Mouse (Mus musculus) gastrocnemius, postnatal 14 days (tissue): ENCODE data around the gene Tssc4. TPM values are rescaled to one million over a fixed set of nuclear protein-coding genes. Genes with fewer than 3 reads are reported as not detected.

Source experiments
- DNase-seq: peaks from one replicate; pipeline ENCODE4 v3.0.0; 2021; ENCODE audit warnings: mixed read lengths
- intact Hi-C: fragments of 180-260 bp; cut with DNase I; formaldehyde crosslinking; loops from one replicate; pipeline ENCODE4 v1.15.1; 2025; ENCODE audit warnings: low total_unique reads
- total RNA-seq, 2 experiments: library from RNA; stranded (reverse); gene quantifications; 2 replicates each; pipeline ENCODE4 v1.2.3; 2021

Gene Tssc4
- total RNA-seq, 2 experiments from 2014 or later: 9.8 to 12.2 TPM

- intact Hi-C loops: no loop called here
- DNase-seq: no peak
Observed at GRCm38 (mm10) chr7:143105258-143105897, 36.3 kb downstream of the Tssc4 start.

GRCm38 (mm10) chr7:143106062-143106461, 37.0 kb downstream of the Tssc4 start, which contains the start of gene Kcnq1:
TSS of gene Kcnq1 (plus strand) at chr7:143106362.
- intact Hi-C loops: no loop called here
- no peak for DNase-seq

- intact Hi-C loops: no loop called here
Observed at GRCm38 (mm10) chr7:143106672-143107465, 37.8 kb downstream of the Tssc4 start.

GRCm38 (mm10) chr7:143108200-143108599, 39.2 kb downstream of the Tssc4 start:
- DNase-seq: no peak
- intact Hi-C loops: no loop called here

More at GRCm38 (mm10) chr7:143106672-143107465, 37.8 kb downstream of the Tssc4 start:
- DNase-seq: no peak

GRCm38 (mm10) chr7:143108996-143109660, 40.1 kb downstream of the Tssc4 start:
- intact Hi-C loops: no loop called here
- DNase-seq: no peak

- intact Hi-C loops: no loop called here
- DNase-seq: no peak
Observed at GRCm38 (mm10) chr7:143109696-143110095, 40.6 kb downstream of the Tssc4 start.

- intact Hi-C loops: no loop called here
- DNase-seq: no peak
Observed at GRCm38 (mm10) chr7:143110803-143111202, 41.8 kb downstream of the Tssc4 start.

- intact Hi-C loops: no loop called here
- no peak for DNase-seq
Observed at GRCm38 (mm10) chr7:143111719-143112118, 42.7 kb downstream of the Tssc4 start.

- DNase-seq: no peak
- intact Hi-C loops: no loop called here
Observed at GRCm38 (mm10) chr7:143112395-143112794, 43.3 kb downstream of the Tssc4 start.

- intact Hi-C loops: no loop called here
- DNase-seq: no peak
Observed at GRCm38 (mm10) chr7:143114773-143115172, 45.7 kb downstream of the Tssc4 start.

- DNase-seq: no peak
- intact Hi-C loops: no loop called here
Observed at GRCm38 (mm10) chr7:143116521-143116920, 47.5 kb downstream of the Tssc4 start.

- intact Hi-C loops: no loop called here
- DNase-seq: no peak
Observed at GRCm38 (mm10) chr7:143119407-143119806, 50.4 kb downstream of the Tssc4 start.

- no peak for DNase-seq
- intact Hi-C loops: no loop called here
Observed at GRCm38 (mm10) chr7:143119826-143120225, 50.8 kb downstream of the Tssc4 start.

Other genes starting within 250 kb of the Tssc4 start
- gene Th, start 138.1 kb upstream of the Tssc4 start, total RNA-seq: under 1 TPM; 0.24 to 0.49 TPM
- gene Ascl2, start 100.0 kb upstream of the Tssc4 start, total RNA-seq: not detected
- gene Tspan32, start 64.2 kb upstream of the Tssc4 start, total RNA-seq: under 1 TPM; 0.22 to 0.47 TPM
- 100 to 1,000 TPM; 176 to 209 TPM for gene Cd81, start 16.5 kb upstream of the Tssc4 start, total RNA-seq
- under 1 TPM; 0.38 to 0.51 TPM for gene Trpm5, start 25.4 kb downstream of the Tssc4 start, total RNA-seq
- gene Kcnq1, start 37.1 kb downstream of the Tssc4 start, total RNA-seq: 1 to 10 TPM in 1 of 2 experiments, under 1 TPM in 1; 0.84 to 1.4 TPM